Mouse (Mus musculus): ENCODE results near the gene Aplnr.

- TF ChIP-seq CTCF (conservative IDR thresholded peaks at IDR 0.05; ENCODE audit: low read length), result no peak
- TF ChIP-seq POU5F1 (IDR thresholded peaks at IDR 0.05; ENCODE audit: borderline replicate concordance, low read length), result no peak
Measured at GRCm38 (mm10) chr2:85167624-85168023, 31.6 kb downstream of the Aplnr start.
